Mouse (Mus musculus) neural tube, embryonic 15.5 days (tissue): ENCODE measurements around the gene Ndufs2. TPM values are rescaled to one million over a fixed set of nuclear protein-coding genes. Genes with fewer than 3 reads are reported as not detected.

Experiments used
- ATAC-seq: fragments of 200-750 bp; cut with Nextera tagmentation; 2 replicates; pipeline ENCODE4 v1.8.0; 2017; ENCODE audit warnings: mild to moderate bottlenecking, moderate TSS enrichment, moderate library complexity; ENCODE audit not compliant: low FRiP score
- H3K27ac ChIP-seq: fragments of 300-500 bp; sonication (generic); replicated peaks from 2 replicates; pipeline ENCODE4 v1.5.1; 2015; ENCODE audit warnings: mild to moderate bottlenecking, inconsistent platforms
- H3K27me3 ChIP-seq: fragments of 300-500 bp; sonication (generic); replicated peaks from 2 replicates; pipeline ENCODE4 v1.6.1; 2015; ENCODE audit warnings: inconsistent platforms
- H3K36me3 ChIP-seq: fragments of 300-500 bp; sonication (generic); 2 replicates; pipeline ENCODE4 v1.6.1; 2015; ENCODE audit warnings: inconsistent platforms
- H3K4me1 ChIP-seq: fragments of 300-500 bp; sonication (generic); 2 replicates; pipeline ENCODE4 v1.6.1; 2015; ENCODE audit warnings: inconsistent platforms
- H3K4me2 ChIP-seq: fragments of 300-500 bp; sonication (generic); 2 replicates; pipeline ENCODE4 v1.6.1; 2015; ENCODE audit warnings: inconsistent platforms, mild to moderate bottlenecking, moderate library complexity
- H3K4me3 ChIP-seq: fragments of 300-500 bp; sonication (generic); replicated peaks from 2 replicates; pipeline ENCODE4 v1.5.1; 2015; ENCODE audit warnings: mild to moderate bottlenecking, inconsistent platforms
- H3K9ac ChIP-seq: fragments of 300-500 bp; sonication (generic); replicated peaks from 2 replicates; pipeline ENCODE4 v1.6.1; 2015; ENCODE audit warnings: mild to moderate bottlenecking, inconsistent platforms
- H3K9me3 ChIP-seq: fragments of 300-500 bp; sonication (generic); replicated peaks from 2 replicates; pipeline ENCODE4 v1.6.1; 2016; ENCODE audit warnings: inconsistent platforms
- WGBS: fragments of 180-500 bp; shearing (Covaris S2); methylation state at CpG from one replicate; pipeline ENCODE4 v1.1.7; 2015; ENCODE audit warnings: mixed read lengths; 5-methylcytosine and 5-hydroxymethylcytosine counted together
- polyA plus RNA-seq: library from polyadenylated mRNA; unstranded; fragments of >200 nt; fragmentation: Nextera tagmentation; extraction: Ambion mirVana; gene quantifications from 2 replicates; pipeline ENCODE4 v1.2.1, GENCODE M21; 2015

Gene Ndufs2
- polyA plus RNA-seq: 237 and 260 TPM in 2 replicates

DNA sequence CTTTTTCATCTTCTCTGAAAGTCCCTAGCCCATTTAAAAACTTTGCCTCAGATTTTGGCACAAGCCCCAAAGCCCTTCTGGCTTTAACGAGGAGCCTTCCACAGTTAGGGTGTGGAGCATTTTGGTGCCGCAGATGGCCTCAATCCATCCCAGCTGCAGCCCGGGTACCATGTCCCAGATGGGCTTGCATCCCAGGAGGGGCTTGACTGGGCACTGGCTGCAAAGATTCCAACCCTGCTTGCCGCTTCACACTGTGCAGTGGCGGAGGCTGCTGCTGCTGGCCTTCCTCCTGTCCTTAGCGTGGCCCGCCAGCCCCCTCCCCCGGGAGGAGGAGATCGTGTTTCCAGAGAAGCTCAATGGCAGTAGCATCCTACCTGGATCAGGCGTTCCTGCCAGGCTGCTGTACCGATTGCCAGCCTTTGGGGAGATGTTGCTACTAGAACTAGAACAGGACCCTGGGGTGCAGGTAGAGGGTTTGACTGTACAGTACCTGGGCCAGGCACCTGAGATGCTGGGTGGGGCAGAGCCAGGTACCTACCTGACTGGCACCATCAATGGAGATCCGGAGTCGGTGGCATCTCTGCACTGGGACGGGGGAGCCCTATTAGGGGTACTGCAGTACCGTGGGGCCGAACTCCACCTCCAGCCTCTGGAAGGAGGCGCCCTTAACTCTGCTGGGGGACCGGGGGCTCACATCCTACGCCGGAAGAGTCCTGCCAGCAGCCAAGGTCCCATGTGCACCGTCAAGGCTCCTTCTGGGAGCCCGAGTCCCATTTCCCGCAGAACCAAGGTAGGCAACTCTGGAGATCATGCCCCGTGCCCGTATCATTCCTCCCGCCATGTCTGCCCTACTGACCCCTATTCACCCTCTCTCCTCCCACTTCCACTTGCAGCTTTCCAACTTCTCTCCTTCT is at the start of gene Ndufs2:
Gene Ndufs2 (minus strand): TSS at position 709 of the 914 bp plus-strand sequence.
- peaks cover 47% of the 10 kb centered on the region for H3K4me1 ChIP-seq
- no peak for ATAC-seq

DNA sequence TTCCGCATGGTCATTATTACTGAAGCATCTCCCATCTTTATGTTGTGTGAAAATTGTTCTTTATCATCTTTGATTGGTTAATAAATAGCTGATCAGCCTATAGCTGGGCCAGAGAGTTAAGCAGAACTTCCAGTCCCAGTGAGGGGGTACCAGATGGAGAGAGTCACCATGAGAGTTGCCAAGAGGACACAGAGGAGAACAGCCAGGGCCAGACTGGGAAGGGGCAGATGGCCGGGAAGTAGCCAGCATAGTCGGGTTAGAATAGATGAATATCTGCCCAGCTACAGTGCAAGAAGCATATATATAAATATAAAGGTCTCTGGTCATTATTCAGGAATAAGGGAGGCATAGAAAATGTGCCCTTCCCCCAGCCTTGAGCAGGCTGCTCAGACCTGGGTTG is 47.0 kb upstream of the Ndufs2 start:
- 76% methylated on average over 3 of the region's 3 CpGs for WGBS
- peaks cover 12% of the 10 kb centered on the region for H3K4me1 ChIP-seq
- no peak overlapping the region for H3K27ac ChIP-seq
- no peak for ATAC-seq
- no peak overlapping the region for H3K4me2 ChIP-seq
- peaks cover 19% of the 10 kb centered on the region for H3K27me3 ChIP-seq
- no peak overlapping the region for H3K9ac ChIP-seq
- H3K4me3 ChIP-seq: no peak overlapping the region
- no peaks in the 10 kb centered on the region for H3K9me3 ChIP-seq
- no peaks in the 10 kb centered on the region for H3K36me3 ChIP-seq

More for the DNA sequence above, at the start of gene Ndufs2:
- Histone ChIP-seq H3K4me2 (peak within 1 kb of the TSS; percentile 49), H3K9me3 (no peaks in the 10 kb centered on the region), H3K4me3 (peak within 1 kb of the TSS; percentile 12), H3K36me3 (no peaks in the 10 kb centered on the region), H3K9ac (peak within 1 kb of the TSS; percentile 42), H3K27ac (peak within 1 kb of the TSS; percentile 60), H3K27me3 (no peaks in the 10 kb centered on the region)
- 18% methylated on average over 26 of the region's 26 CpGs for WGBS

DNA sequence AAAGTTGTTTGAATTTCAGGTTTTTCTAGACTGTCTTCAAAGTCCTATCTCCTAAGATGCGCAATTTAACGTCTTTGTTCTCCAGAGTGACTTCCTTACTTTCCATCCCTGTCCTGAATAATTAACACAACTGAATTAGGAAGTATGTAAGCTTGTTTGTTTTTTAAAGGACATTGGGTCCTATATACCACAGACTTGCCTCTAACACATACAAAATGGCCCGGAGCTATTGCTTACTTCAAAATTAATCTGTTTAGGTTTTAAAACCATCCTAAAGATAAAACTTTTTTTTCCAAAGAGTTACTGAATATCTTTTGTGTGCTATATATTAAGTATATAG is 43.8 kb upstream of the Ndufs2 start:
- no peaks in the 10 kb centered on the region for H3K36me3 ChIP-seq
- peak overlapping the region; percentile 66 for H3K4me2 ChIP-seq
- peak; percentile 11; the same call in 1 of the 2 replicates for ATAC-seq
- peak overlapping the region; percentile 77 for H3K4me3 ChIP-seq
- 14% methylated on average over 3 of the region's 3 CpGs for WGBS
- peaks cover 19% of the 10 kb centered on the region for H3K27me3 ChIP-seq
- no peaks in the 10 kb centered on the region for H3K9me3 ChIP-seq
- peak overlapping the region; percentile 88 for H3K9ac ChIP-seq
- H3K4me1 ChIP-seq: peaks cover 14% of the 10 kb centered on the region
- peak overlapping the region; percentile 97 for H3K27ac ChIP-seq

DNA sequence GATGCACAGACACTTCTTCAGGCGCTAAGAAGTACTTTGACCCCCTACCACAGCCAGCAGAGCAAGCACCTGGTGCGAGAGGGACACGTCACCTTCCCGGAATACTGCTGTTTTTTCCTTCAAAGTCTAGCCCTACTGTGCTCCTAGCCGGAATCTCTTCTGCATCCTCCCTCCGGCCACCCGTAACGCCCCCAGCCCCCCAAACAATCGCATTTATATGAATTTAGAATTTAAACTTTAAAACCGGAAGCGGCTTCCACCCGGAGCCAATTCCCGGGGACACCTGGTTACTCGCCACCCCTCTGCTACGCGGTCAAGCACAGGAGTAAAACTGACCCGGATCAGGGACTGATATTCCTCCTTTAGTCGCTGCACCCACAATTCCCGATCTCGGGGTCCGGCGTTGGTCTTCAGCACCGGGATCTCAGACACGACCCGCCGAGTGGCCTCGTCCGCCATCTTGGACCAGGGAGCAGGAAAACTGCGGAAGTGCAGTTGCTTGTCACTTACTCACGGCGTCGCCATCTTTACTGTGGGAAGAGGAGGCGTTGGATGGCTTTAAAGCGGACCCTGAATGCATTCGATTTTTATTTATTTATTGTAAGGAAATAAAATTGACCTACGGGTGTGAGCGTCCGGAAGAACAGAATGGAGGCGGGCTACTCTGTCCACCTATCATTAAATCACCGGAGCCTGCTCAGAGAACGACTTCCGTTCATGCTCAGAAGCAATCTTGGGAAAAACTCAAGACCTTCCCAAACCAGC is 43.3 kb upstream of the Ndufs2 start, which contains the start of gene Ufc1:
Gene Ufc1 (minus strand): TSS at position 727 of the 765 bp plus-strand sequence.
- Histone ChIP-seq H3K4me3 (peak within 1 kb of the TSS; percentile 77), H3K27ac (peak within 1 kb of the TSS; percentile 97), H3K9ac (peak within 1 kb of the TSS; percentile 88), H3K9me3 (no peaks in the 10 kb centered on the region), H3K4me1 (peaks cover 14% of the 10 kb centered on the region), H3K27me3 (peaks cover 19% of the 10 kb centered on the region), H3K36me3 (0 out of 2 replicates have a peak, but pooled peaks cover 5% of the 10 kb centered on the region), H3K4me2 (peak within 1 kb of the TSS; percentile 66)
- ATAC-seq: peak; percentile 87
- under 1% methylated on average over 42 of the region's 42 CpGs for WGBS

DNA sequence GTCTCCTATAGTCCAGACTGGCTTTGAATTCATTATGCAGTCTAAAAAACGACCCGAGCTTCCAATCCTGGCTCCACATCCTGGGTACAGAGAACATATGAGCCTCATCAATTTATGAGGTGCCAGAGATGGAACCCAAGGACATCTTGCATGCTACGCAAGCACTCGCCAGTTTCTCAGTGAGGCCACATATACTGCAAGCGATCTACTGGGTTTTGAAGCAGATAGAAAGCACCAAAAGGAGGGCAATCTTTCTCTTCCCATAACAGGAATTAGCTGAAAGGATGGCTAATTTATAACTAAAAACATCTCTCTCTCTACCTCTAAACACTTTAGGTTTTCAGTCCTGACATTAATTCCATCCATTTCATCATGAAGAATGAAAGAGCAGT is 42.7 kb upstream of the Ndufs2 start:
- H3K4me3 ChIP-seq: peak overlapping the region; percentile 77
- 33% methylated on average over 5 of the region's 5 CpGs for WGBS
- no peaks in the 10 kb centered on the region for H3K9me3 ChIP-seq
- H3K27ac ChIP-seq: peak overlapping the region; percentile 97
- peaks cover 14% of the 10 kb centered on the region for H3K4me1 ChIP-seq
- 0 out of 2 replicates have a peak, but pooled peaks cover 11% of the 10 kb centered on the region for H3K36me3 ChIP-seq
- H3K4me2 ChIP-seq: peak overlapping the region; percentile 66
- H3K9ac ChIP-seq: peak overlapping the region; percentile 88
- no peak; the same call in 1 of the 2 replicates for ATAC-seq
- peaks cover 19% of the 10 kb centered on the region for H3K27me3 ChIP-seq

DNA sequence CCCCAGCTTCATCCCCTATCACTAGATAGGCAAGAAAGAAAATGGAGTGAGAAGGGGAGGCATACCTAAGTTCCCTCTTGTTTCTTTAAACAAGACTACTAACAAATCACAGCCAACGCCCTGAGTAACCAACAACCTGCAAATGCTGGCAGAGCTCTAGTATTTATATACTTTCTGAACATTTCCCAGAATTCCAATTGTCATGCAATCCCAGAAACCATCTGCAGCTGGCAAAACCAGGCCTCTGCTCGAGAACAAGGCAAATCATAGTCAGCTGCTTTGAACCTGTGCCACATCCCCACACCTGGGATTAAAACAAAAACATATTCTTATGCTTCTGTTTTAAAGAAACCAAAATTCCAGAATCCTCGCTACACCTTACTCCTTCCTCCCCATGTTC is 42.2 kb upstream of the Ndufs2 start:
- Histone ChIP-seq H3K9ac (peak overlapping the region; percentile 88; the same call in 1 of the 2 replicates), H3K27me3 (peaks cover 13% of the 10 kb centered on the region), H3K27ac (peak overlapping the region; percentile 97; the same call in 1 of the 2 replicates), H3K4me1 (peaks cover 18% of the 10 kb centered on the region), H3K36me3 (0 out of 2 replicates have a peak, but pooled peaks cover 15% of the 10 kb centered on the region), H3K4me2 (peak overlapping the region; percentile 66), H3K4me3 (peak overlapping the region; percentile 77), H3K9me3 (no peaks in the 10 kb centered on the region)
- ATAC-seq: no peak
- 89% methylated on average over 3 of the region's 3 CpGs for WGBS

DNA sequence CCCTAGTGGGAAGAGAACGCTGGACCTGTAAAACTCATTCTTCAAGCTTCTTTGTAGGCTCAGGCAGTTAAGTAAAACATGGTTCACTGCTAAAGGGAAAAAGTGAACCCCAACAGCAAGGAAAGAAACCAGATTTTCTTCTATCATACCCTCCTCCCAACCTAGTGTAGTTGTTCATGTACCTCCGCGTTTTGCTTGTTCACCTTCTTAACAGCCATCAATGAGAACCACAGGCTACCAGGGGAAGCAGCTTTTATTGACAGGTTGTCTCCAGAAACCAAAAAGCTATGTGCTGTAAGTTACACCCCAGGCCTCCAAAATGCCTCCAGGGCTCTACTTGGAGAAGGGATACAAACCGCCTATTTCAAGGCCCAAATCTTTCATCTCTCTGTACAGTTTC is 37.1 kb upstream of the Ndufs2 start:
- peak overlapping the region; percentile 81 for H3K4me3 ChIP-seq
- peak overlapping the region; percentile 93 for H3K27ac ChIP-seq
- H3K9me3 ChIP-seq: no peaks in the 10 kb centered on the region
- H3K4me1 ChIP-seq: peaks cover 44% of the 10 kb centered on the region
- H3K9ac ChIP-seq: no peak overlapping the region
- peak overlapping the region; percentile 69 for H3K4me2 ChIP-seq
- no peaks in the 10 kb centered on the region for H3K27me3 ChIP-seq
- H3K36me3 ChIP-seq: peaks cover 38% of the 10 kb centered on the region
- WGBS: 66% methylated on average over 4 of the region's 4 CpGs
- ATAC-seq: no peak

DNA sequence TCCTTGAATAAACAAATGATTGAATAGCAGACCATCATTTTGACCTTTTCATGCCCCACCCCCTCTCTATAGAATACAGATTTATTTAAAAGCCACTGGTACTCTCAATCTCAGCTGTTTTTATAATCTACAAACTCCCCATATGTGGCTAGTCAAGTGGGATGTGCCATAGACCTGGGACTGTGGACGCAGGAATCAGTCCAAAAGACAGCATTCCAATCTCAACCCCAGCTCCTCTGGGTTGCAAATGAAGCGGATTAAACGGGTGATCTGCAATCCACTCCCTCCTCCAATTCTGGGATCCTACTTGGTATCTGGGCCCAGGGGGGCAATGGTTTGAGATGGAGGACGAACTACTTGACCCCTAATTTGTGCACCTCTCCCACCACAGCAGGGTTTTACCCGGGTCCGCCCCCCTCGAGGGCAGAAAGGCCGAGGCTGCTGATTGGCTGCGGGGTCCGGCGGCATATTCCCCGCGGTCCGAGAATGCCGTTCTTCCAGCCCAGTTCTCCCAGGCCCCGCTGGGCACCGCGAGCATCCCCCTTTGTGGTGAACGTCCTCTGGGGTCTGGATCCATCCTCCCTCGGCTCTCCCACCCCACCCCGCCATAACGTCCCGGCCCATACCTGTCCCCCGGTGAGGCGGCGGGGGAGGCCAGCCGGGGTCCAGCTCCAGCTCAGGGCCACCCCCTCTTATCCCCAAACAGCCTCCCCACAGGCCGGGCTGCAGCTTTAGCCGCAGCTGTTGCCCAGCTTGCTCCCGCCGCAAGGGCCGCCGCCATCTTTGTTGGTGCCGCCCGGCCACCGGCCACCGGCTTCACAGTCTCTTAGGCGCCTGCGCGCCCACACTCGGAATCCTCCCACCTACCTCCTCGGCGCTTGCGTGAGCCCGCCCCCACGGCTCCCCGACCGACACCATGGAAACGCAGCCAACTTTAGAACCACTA is 36.2 kb upstream of the Ndufs2 start, which contains the start of gene Usp21:
Gene Usp21 (minus strand): TSS at position 856 of the 946 bp plus-strand sequence.
- ATAC-seq: peak; percentile 94
- H3K4me3 ChIP-seq: peak within 1 kb of the TSS; percentile 81
- H3K9ac ChIP-seq: peak within 1 kb of the TSS; percentile 98
- peaks cover 41% of the 10 kb centered on the region for H3K4me1 ChIP-seq
- no peaks in the 10 kb centered on the region for H3K9me3 ChIP-seq
- H3K27me3 ChIP-seq: no peaks in the 10 kb centered on the region
- H3K36me3 ChIP-seq: peaks cover 46% of the 10 kb centered on the region
- peak within 1 kb of the TSS; percentile 69 for H3K4me2 ChIP-seq
- peak within 1 kb of the TSS; percentile 93 for H3K27ac ChIP-seq
- under 1% methylated on average over 49 of the region's 49 CpGs for whole genome bisulfite sequencing

DNA sequence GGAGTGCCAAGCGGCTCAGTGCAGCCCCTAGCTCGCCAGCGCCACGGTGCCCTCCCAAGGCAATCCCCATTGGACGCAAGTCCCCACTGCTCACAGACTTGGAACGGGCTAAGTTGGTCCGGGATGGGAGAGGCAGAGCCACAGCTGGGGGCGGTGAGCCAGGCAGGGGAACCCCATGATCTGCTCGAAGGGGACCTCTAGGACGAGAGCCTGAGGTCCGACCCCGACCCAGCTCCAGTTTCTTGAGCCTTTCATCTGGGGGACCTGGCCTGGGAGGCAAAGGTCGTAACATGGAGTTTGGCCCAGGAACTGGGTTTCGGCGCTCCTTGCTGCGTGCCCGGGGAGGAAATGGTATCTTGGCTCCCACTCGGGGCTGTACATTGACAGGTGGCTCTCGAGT is 35.3 kb upstream of the Ndufs2 start:
- Histone ChIP-seq H3K27ac (no peak overlapping the region), H3K9ac (no peak overlapping the region), H3K4me1 (peaks cover 50% of the 10 kb centered on the region), H3K9me3 (no peaks in the 10 kb centered on the region), H3K4me2 (peak overlapping the region; percentile 69), H3K36me3 (peaks cover 49% of the 10 kb centered on the region), H3K27me3 (no peaks in the 10 kb centered on the region), H3K4me3 (peak overlapping the region; percentile 81)
- 89% methylated on average over 19 of the region's 19 CpGs for WGBS
- no peak for ATAC-seq

DNA sequence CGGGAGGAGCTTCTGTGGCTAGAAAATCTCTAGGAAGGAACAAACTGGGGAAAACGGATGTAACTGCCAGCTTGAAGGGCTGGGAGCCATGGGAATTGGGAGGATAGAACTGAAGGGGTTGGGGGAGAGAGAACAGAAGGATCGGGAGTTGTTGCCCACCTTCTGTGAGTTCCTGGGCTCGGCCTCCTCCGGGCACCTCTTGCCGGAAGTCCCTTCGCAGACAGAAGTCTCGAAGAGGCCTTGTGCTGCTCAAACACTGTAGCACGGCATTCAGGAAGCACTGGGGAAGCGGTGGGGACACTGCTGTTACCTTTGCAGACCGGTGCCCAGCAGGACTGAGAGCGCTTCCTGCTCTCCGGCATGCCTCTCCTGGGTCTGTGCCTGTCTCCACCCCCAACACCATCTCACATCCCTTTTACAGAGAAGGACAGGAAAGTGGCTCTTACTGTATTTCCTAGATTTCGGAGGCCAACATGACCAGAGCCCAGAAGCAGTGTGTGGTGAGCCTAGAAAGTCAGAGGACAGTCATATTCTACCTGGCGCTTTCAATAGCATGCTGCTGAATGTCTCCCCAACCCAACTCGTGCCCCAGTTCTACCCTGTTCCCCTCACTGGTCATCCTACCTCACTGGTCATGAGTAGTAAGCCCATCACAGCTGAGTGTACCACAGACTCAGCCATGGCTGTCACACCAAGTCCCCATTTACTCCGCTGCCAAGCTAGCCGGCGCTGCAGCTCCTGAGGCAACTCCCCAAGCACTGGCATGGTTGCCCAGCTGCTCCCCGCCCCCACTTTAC is 34.1 kb upstream of the Ndufs2 start:
- Histone ChIP-seq H3K27ac (no peak overlapping the region), H3K27me3 (no peaks in the 10 kb centered on the region), H3K9ac (no peak overlapping the region), H3K4me3 (no peak overlapping the region), H3K4me2 (0 out of 2 replicates have a peak overlapping the region, but pooled peaks have one; percentile 2), H3K9me3 (no peaks in the 10 kb centered on the region), H3K36me3 (peaks cover 49% of the 10 kb centered on the region), H3K4me1 (peaks cover 58% of the 10 kb centered on the region)
- WGBS: 90% methylated on average over 20 of the region's 20 CpGs
- ATAC-seq: no peak
